Mouse (Mus musculus): Measurements from ENCODE around the gene Ndfip2. TPM values are rescaled to one million over a fixed set of nuclear protein-coding genes. Genes with fewer than 3 reads are reported as not detected.

The Ndfip2 gene
- polyA plus RNA-seq, 1 experiment from 2014 or later, result 64.2 TPM

GRCm38 (mm10) chr14:105272539-105272938, 14.2 kb downstream of the Ndfip2 start:
- TF ChIP-seq CTCF (IDR thresholded peaks at IDR 0.05; ENCODE audit: low read depth), result no peak
- no peak for TF ChIP-seq EP300 (optimal IDR thresholded peaks at IDR 0.05)
- 61% methylated on average over 4 of the region's 4 CpGs for WGBS
- H3K4me1 ChIP-seq (replicated peaks; ENCODE audit: control insufficient read depth, insufficient read depth), result no peaks in the 10 kb centered on the region
- H3K27me3 ChIP-seq (ENCODE audit: control insufficient read depth, insufficient read depth, low read length), result no peaks in the 10 kb centered on the region
- no peak overlapping the region for H3K9ac ChIP-seq (ENCODE audit: low read length)
- H3K4me2 ChIP-seq (replicated peaks; ENCODE audit: low read depth), result no peak overlapping the region
- no peak for ATAC-seq (ENCODE audit: low FRiP score, low TSS enrichment)
- no peak overlapping the region for H3K4me3 ChIP-seq (ENCODE audit: low read depth, low read length)
- no peak overlapping the region for H3K27ac ChIP-seq (replicated peaks)
- no peak for DNase-seq (ENCODE audit: low spot score)
- no peaks in the 10 kb centered on the region for H3K9me3 ChIP-seq (ENCODE audit: control insufficient read depth, low read length)
- no peaks in the 10 kb centered on the region for H3K36me3 ChIP-seq (ENCODE audit: control insufficient read depth, insufficient read depth, low read length)

- H3K4me1 ChIP-seq (replicated peaks; ENCODE audit: control insufficient read depth, insufficient read depth), result no peaks in the 10 kb centered on the region
- no peaks in the 10 kb centered on the region for H3K27me3 ChIP-seq (ENCODE audit: control insufficient read depth, insufficient read depth, low read length)
- no peaks in the 10 kb centered on the region for H3K9me3 ChIP-seq (ENCODE audit: control insufficient read depth, low read length)
- H3K4me3 ChIP-seq (ENCODE audit: low read depth, low read length), result no peak overlapping the region
- 56% methylated on average over 5 of the region's 5 CpGs for WGBS
- H3K9ac ChIP-seq (ENCODE audit: low read length), result no peak overlapping the region
- DNase-seq (ENCODE audit: low spot score) (no peak), ATAC-seq (ENCODE audit: low FRiP score, low TSS enrichment) (no peak)
- no peak overlapping the region for H3K27ac ChIP-seq (replicated peaks)
- H3K4me2 ChIP-seq (replicated peaks; ENCODE audit: low read depth), result no peak overlapping the region
- H3K36me3 ChIP-seq (ENCODE audit: control insufficient read depth, insufficient read depth, low read length), result no peaks in the 10 kb centered on the region
- TF ChIP-seq CTCF (IDR thresholded peaks at IDR 0.05; ENCODE audit: low read depth) (no peak), EP300 (optimal IDR thresholded peaks at IDR 0.05) (no peak)
These were observed 16.8 kb downstream of the Ndfip2 start for GRCm38 (mm10) chr14:105275196-105275595.

DNA sequence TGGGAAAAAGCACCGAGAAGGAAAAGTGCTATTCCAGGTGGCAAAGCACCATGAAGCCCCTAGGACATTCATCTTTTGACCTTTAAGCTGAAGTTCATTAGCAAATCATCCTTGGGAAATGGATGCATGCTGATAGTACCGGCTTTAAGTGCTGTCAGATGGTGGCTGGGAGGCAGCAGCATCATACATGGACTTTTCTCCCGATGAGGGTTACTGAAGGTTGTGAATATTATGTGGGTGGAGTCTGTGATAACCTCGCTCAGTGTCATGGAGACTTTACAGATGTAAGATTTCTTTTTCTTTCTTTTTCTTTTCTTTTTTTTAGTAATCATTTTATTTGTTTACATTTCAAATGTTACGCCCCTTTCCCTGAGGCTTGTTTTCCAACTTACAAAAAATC, 18.9 kb downstream of the Ndfip2 start:
- DNase-seq (ENCODE audit: low spot score), result no peak
- H3K36me3 ChIP-seq (ENCODE audit: control insufficient read depth, insufficient read depth, low read length), result no peaks in the 10 kb centered on the region
- no peak overlapping the region for H3K9ac ChIP-seq (ENCODE audit: low read length)
- no peak overlapping the region for H3K4me2 ChIP-seq (replicated peaks; ENCODE audit: low read depth)
- H3K9me3 ChIP-seq (ENCODE audit: control insufficient read depth, low read length), result no peaks in the 10 kb centered on the region
- no peaks in the 10 kb centered on the region for H3K27me3 ChIP-seq (ENCODE audit: control insufficient read depth, insufficient read depth, low read length)
- no peak for TF ChIP-seq EP300 (optimal IDR thresholded peaks at IDR 0.05)
- no peak for TF ChIP-seq CTCF (IDR thresholded peaks at IDR 0.05; ENCODE audit: low read depth)
- 69% methylated on average over 5 of the region's 5 CpGs for WGBS
- H3K4me1 ChIP-seq (replicated peaks; ENCODE audit: control insufficient read depth, insufficient read depth), result no peaks in the 10 kb centered on the region
- no peak overlapping the region for H3K27ac ChIP-seq (replicated peaks)
- ATAC-seq (ENCODE audit: low FRiP score, low TSS enrichment), result no peak
- no peak overlapping the region for H3K4me3 ChIP-seq (ENCODE audit: low read depth, low read length)

DNA sequence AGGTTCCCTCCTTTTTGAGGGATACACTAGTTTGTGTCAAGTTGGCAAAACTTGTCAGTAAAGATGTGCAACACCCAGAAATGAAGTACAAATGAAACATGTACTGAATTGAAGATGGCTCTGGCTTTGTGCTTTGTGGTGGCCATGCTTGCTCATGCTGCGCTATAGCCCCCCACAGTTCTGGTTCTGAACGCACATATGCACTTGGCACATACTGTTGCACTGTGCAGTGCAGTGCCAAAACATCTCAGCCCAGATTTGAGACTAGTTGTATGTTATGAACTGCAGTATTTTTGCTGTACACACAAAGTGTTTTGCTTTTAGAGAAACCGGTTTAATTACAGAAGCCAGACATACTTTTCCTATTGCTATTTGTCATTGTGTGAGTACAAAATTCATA, 25.7 kb downstream of the Ndfip2 start:
- Histone ChIP-seq H3K9me3 (ENCODE audit: control insufficient read depth, low read length) (no peaks in the 10 kb centered on the region), H3K36me3 (ENCODE audit: control insufficient read depth, insufficient read depth, low read length) (no peaks in the 10 kb centered on the region), H3K27me3 (ENCODE audit: control insufficient read depth, insufficient read depth, low read length) (no peaks in the 10 kb centered on the region), H3K4me3 (ENCODE audit: low read depth, low read length) (no peak overlapping the region), H3K27ac (replicated peaks) (no peak overlapping the region), H3K4me1 (replicated peaks; ENCODE audit: control insufficient read depth, insufficient read depth) (no peaks in the 10 kb centered on the region), H3K9ac (ENCODE audit: low read length) (no peak overlapping the region), H3K4me2 (replicated peaks; ENCODE audit: low read depth) (no peak overlapping the region)
- DNase-seq (ENCODE audit: low spot score) (no peak), ATAC-seq (ENCODE audit: low FRiP score, low TSS enrichment) (no peak)
- TF ChIP-seq CTCF (IDR thresholded peaks at IDR 0.05; ENCODE audit: low read depth), result no peak
- TF ChIP-seq EP300 (optimal IDR thresholded peaks at IDR 0.05), result no peak
- WGBS, result 83% methylated on average over 3 of the region's 3 CpGs

GRCm38 (mm10) chr14:105287557-105287956, 29.2 kb downstream of the Ndfip2 start:
- H3K9ac ChIP-seq (ENCODE audit: low read length), result no peak overlapping the region
- no peaks in the 10 kb centered on the region for H3K27me3 ChIP-seq (ENCODE audit: control insufficient read depth, insufficient read depth, low read length)
- DNase-seq (ENCODE audit: low spot score) (no peak), ATAC-seq (ENCODE audit: low FRiP score, low TSS enrichment) (no peak)
- no peak overlapping the region for H3K27ac ChIP-seq (replicated peaks)
- 96% methylated on average over 4 of the region's 4 CpGs for WGBS
- no peak overlapping the region for H3K4me3 ChIP-seq (ENCODE audit: low read depth, low read length)
- no peak overlapping the region for H3K4me2 ChIP-seq (replicated peaks; ENCODE audit: low read depth)
- TF ChIP-seq CTCF (IDR thresholded peaks at IDR 0.05; ENCODE audit: low read depth), result no peak
- no peak for TF ChIP-seq EP300 (optimal IDR thresholded peaks at IDR 0.05)
- no peaks in the 10 kb centered on the region for H3K9me3 ChIP-seq (ENCODE audit: control insufficient read depth, low read length)
- no peaks in the 10 kb centered on the region for H3K36me3 ChIP-seq (ENCODE audit: control insufficient read depth, insufficient read depth, low read length)
- H3K4me1 ChIP-seq (replicated peaks; ENCODE audit: control insufficient read depth, insufficient read depth), result no peaks in the 10 kb centered on the region

DNA sequence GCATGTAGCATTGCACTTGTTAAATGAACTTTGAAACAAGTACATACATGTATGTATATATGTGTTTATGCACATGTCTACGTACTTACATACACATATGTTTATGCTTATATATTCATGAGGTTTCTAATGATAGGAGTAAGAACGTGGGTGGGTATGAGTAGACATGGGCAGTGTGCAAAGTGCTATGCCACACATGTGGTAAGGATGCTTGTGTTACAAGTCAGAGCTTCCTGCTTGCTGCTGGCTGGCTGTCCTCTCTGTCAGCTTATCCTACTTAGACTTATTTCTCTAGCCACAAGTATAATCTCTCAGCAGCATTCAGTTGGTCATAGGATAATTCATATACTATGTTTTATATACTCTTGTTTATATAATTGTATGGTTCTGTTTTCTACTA, 29.6 kb downstream of the Ndfip2 start:
- TF ChIP-seq CTCF (IDR thresholded peaks at IDR 0.05; ENCODE audit: low read depth) (no peak), EP300 (optimal IDR thresholded peaks at IDR 0.05) (no peak)
- WGBS, result 91% methylated on average over 2 of the region's 2 CpGs
- DNase-seq (ENCODE audit: low spot score) (no peak), ATAC-seq (ENCODE audit: low FRiP score, low TSS enrichment) (no peak)
- Histone ChIP-seq H3K27me3 (ENCODE audit: control insufficient read depth, insufficient read depth, low read length) (no peaks in the 10 kb centered on the region), H3K4me1 (replicated peaks; ENCODE audit: control insufficient read depth, insufficient read depth) (no peaks in the 10 kb centered on the region), H3K4me3 (ENCODE audit: low read depth, low read length) (no peak overlapping the region), H3K9ac (ENCODE audit: low read length) (no peak overlapping the region), H3K27ac (replicated peaks) (no peak overlapping the region), H3K9me3 (ENCODE audit: control insufficient read depth, low read length) (no peaks in the 10 kb centered on the region), H3K36me3 (ENCODE audit: control insufficient read depth, insufficient read depth, low read length) (no peaks in the 10 kb centered on the region), H3K4me2 (replicated peaks; ENCODE audit: low read depth) (no peak overlapping the region)

All from stomach, postnatal 0 days (tissue).